30 mouse cellular contexts compared by ENCODE assay signal in the genomic region with DNA sequence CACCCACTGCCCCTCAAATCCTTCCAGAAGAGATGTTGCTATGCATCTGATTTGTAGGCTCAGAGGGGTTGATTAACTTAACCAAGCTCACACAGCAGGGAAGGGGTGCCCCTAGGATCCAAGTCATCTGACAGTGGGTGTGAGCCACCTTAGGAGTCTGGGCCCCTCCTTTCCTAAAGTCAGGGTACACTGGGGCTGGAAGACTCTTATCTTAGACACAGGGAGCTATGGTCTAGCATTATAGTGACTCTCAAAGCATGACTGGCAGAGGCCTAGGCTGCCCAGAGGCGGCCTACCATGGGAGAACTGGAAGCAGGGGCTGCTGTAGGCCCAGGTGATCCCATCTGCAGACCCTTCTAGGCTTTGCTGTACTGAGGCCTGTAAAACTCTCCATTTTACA. TPM values are rescaled to one million over a fixed set of nuclear protein-coding genes. Genes with fewer than 3 reads are reported as not detected.
DNase-seq lines count a peak whose midpoint lies in the region; ATAC-seq and TF ChIP-seq lines count a peak whose summit lies in the region.
"Had no signal": no experiment of that assay in that cellular context is flagged by ENCODE, and none has a peak within 500 bp of the region (broad histone marks: within the 10 kb centered on the region; RNA-seq: fewer than 3 reads in every experiment).

No protein-coding gene starts in this region.

- peaks cover 60% of the 10 kb centered on the region for H3K4me1 ChIP-seq in heart, embryonic 10.5 days
- peaks cover 40% of the 10 kb centered on the region for H3K4me1 ChIP-seq in heart, embryonic 11.5 days (ENCODE audit: control insufficient read depth, insufficient read depth, low read length)
- peaks cover 68% of the 10 kb centered on the region for H3K4me1 ChIP-seq in spleen, adult 2 months (ENCODE audit: control insufficient read depth, insufficient read depth, insufficient read length)
- peaks cover 41 to 50% of the 10 kb centered on the region in 2 experiments for H3K4me1 ChIP-seq in liver, embryonic 14.5 days (replicated peaks; ENCODE audit: control insufficient read depth in 2 of 2, insufficient read depth in 2 of 2, low read length in 1 of 2)

- TF ChIP-seq EP300 in liver, embryonic 14.5 days (IDR thresholded peaks at IDR 0.05; ENCODE audit: low read depth) = no peak

- no peak for TF ChIP-seq POLR2A in spleen, adult 2 months (IDR thresholded peaks at IDR 0.05; ENCODE audit: low read depth, low read length)

- no peak for TF ChIP-seq CTCF in spleen, adult 2 months (IDR thresholded peaks at IDR 0.05; ENCODE audit: extremely low read depth, insufficient read depth, insufficient read length, insufficient replicate concordance)
- TF ChIP-seq CTCF in liver, embryonic 14.5 days (IDR thresholded peaks at IDR 0.05; ENCODE audit: low read depth) = no peak

- no peaks in the 10 kb centered on the region for H3K9me3 ChIP-seq in heart, embryonic 10.5 days
- H3K9me3 ChIP-seq in heart, embryonic 11.5 days (replicated peaks; ENCODE audit: control insufficient read depth, low read length) = no peaks in the 10 kb centered on the region
- H3K9me3 ChIP-seq in liver, embryonic 14.5 days (ENCODE audit: control insufficient read depth, low read length) = no peaks in the 10 kb centered on the region
- H3K9me3 ChIP-seq: embryonic facial prominence, embryonic 10.5 days; embryonic facial prominence, embryonic 13.5 days; forebrain, embryonic 12.5 days; forebrain, embryonic 15.5 days; G1E; heart, embryonic 12.5 days; heart, embryonic 15.5 days; hindbrain, embryonic 10.5 days; hindbrain, embryonic 13.5 days had no signal

- H3K4me2 ChIP-seq in heart, embryonic 11.5 days = no peak overlapping the region
- H3K4me2 ChIP-seq in liver, embryonic 14.5 days (ENCODE audit: low read depth) = no peak overlapping the region
- H3K4me2 ChIP-seq: embryonic facial prominence, embryonic 13.5 days; forebrain, embryonic 12.5 days; forebrain, embryonic 15.5 days; heart, embryonic 12.5 days; heart, embryonic 15.5 days; hindbrain, embryonic 13.5 days had no signal

- no peak for DNase-seq in heart, embryonic 10.5 days (ENCODE audit: low spot score)
- no peak for DNase-seq in spleen, adult 2 months (ENCODE audit: low read depth in 1 of 2, low spot score in 2 of 2)
- no peak for DNase-seq in spleen, postnatal 36 days (ENCODE audit: low spot score in 2 of 2)
- DNase-seq in liver, embryonic 14.5 days (ENCODE audit: low read depth in 3 of 3, low spot score in 3 of 3) = no peak
- no peak for DNase-seq in ovary, adult 18-20 months (ENCODE audit: low spot score)
- DNase-seq: adrenal gland, postnatal 10 days; adrenal gland, postnatal 36 days; cerebellum, adult 11 months; cerebellum, adult 8-10 months; cerebellum, postnatal 36 days; embryo, embryonic 11 days; gastrocnemius, postnatal 25 days; heart, adult 2 months; heart, postnatal 10 days; heart, postnatal 36 days had no signal

- no peak overlapping the region for H3K9ac ChIP-seq in heart, embryonic 11.5 days (ENCODE audit: low read depth, low read length)
- H3K9ac ChIP-seq in liver, embryonic 14.5 days (replicated peaks) = no peak overlapping the region; the same call in 1 of the 2 replicates
- H3K9ac ChIP-seq: embryonic facial prominence, embryonic 13.5 days; forebrain, embryonic 12.5 days; forebrain, embryonic 15.5 days; heart, embryonic 12.5 days; heart, embryonic 15.5 days; hindbrain, embryonic 13.5 days had no signal

- WGBS in heart, embryonic 10.5 days = 87% methylated on average over 1 of the region's 1 CpGs
- WGBS in heart, embryonic 11.5 days (ENCODE audit: insufficient replicate concordance) = 92% methylated on average over 1 of the region's 1 CpGs
- 100% methylated on average over 1 of the region's 1 CpGs for WGBS in spleen, adult 2 months
- 50% methylated on average over 1 of the region's 1 CpGs for WGBS in liver, embryonic 14.5 days (ENCODE audit: insufficient replicate concordance)

- peaks cover 12% of the 10 kb centered on the region; the same call in 1 of the 2 replicates for H3K36me3 ChIP-seq in heart, embryonic 10.5 days
- no peaks in the 10 kb centered on the region for H3K36me3 ChIP-seq in heart, embryonic 11.5 days (ENCODE audit: control insufficient read depth, insufficient read depth, low read length)
- H3K36me3 ChIP-seq in spleen, adult 2 months (ENCODE audit: control insufficient read depth, insufficient read depth, low read length) = peaks cover 3% of the 10 kb centered on the region; the same call in 1 of the 2 replicates
- peaks cover 11% of the 10 kb centered on the region; the same call in 1 of the 2 replicates for H3K36me3 ChIP-seq in liver, embryonic 14.5 days (replicated peaks; ENCODE audit: control insufficient read depth, insufficient read depth, low read depth)
- H3K36me3 ChIP-seq: embryonic facial prominence, embryonic 10.5 days; embryonic facial prominence, embryonic 13.5 days; forebrain, embryonic 12.5 days; forebrain, embryonic 15.5 days; hindbrain, embryonic 10.5 days; hindbrain, embryonic 13.5 days had no signal

- H3K27me3 ChIP-seq in heart, embryonic 10.5 days (ENCODE audit: insufficient read depth, poor library complexity, severe bottlenecking) = no peaks in the 10 kb centered on the region
- no peaks in the 10 kb centered on the region for H3K27me3 ChIP-seq in heart, embryonic 11.5 days (ENCODE audit: control insufficient read depth, insufficient read depth, low read length)
- H3K27me3 ChIP-seq in spleen, adult 2 months (ENCODE audit: control insufficient read depth, insufficient read depth, low read length) = no peaks in the 10 kb centered on the region
- no peaks in the 10 kb centered on the region for H3K27me3 ChIP-seq in liver, embryonic 14.5 days (ENCODE audit: control insufficient read depth, insufficient read depth, low read length)
- H3K27me3 ChIP-seq: CH12.LX; embryonic facial prominence, embryonic 13.5 days; forebrain, embryonic 12.5 days; forebrain, embryonic 15.5 days; heart, embryonic 12.5 days; heart, embryonic 15.5 days; hindbrain, embryonic 13.5 days; Patski had no signal

- H3K27ac ChIP-seq in heart, embryonic 10.5 days = peak overlapping the region; percentile 12; the same call in 1 of the 2 replicates
- H3K27ac ChIP-seq in heart, embryonic 11.5 days (ENCODE audit: low read depth, low read length) = no peak overlapping the region
- peak overlapping the region; percentile 82 for H3K27ac ChIP-seq in spleen, adult 2 months (ENCODE audit: insufficient read depth, low read length)
- H3K27ac ChIP-seq in liver, embryonic 14.5 days = peak overlapping the region; percentile 0; the same call in 1 of the 2 replicates
- H3K27ac ChIP-seq: embryonic facial prominence, embryonic 10.5 days; embryonic facial prominence, embryonic 13.5 days; forebrain, embryonic 12.5 days; forebrain, embryonic 15.5 days; heart, adult 2 months; heart, embryonic 15.5 days; hindbrain, embryonic 13.5 days had no signal

- ATAC-seq in heart, embryonic 11.5 days (replicated peaks; ENCODE audit: insufficient number of reproducible peaks, low FRiP score, low TSS enrichment) = no peak
- peak; percentile 17; the same call in 1 of the 2 replicates for ATAC-seq in liver, embryonic 14.5 days (ENCODE audit: insufficient read depth)
- no peak for ATAC-seq in cerebellum, adult (ENCODE audit: insufficient number of reproducible peaks, low FRiP score, low TSS enrichment)
- ATAC-seq: forebrain, embryonic 15.5 days; hindbrain, embryonic 16.5 days; Patski had no signal

- H3K4me3 ChIP-seq in heart, embryonic 10.5 days = no peak overlapping the region
- H3K4me3 ChIP-seq in heart, embryonic 11.5 days (ENCODE audit: low read depth, low read length) = no peak overlapping the region
- no peak overlapping the region for H3K4me3 ChIP-seq in spleen, adult 2 months (ENCODE audit: extremely low read depth, insufficient read depth, insufficient read length)
- no peak overlapping the region for H3K4me3 ChIP-seq in liver, embryonic 14.5 days (ENCODE audit: insufficient read depth in 1 of 2, low read depth in 2 of 2, low read length in 2 of 2)
- H3K4me3 ChIP-seq: embryonic facial prominence, embryonic 10.5 days; embryonic facial prominence, embryonic 13.5 days; erythroblast, embryonic 14.5 days; forebrain, embryonic 12.5 days; forebrain, embryonic 15.5 days; heart, adult 2 months; heart, embryonic 12.5 days; heart, embryonic 15.5 days; hindbrain, embryonic 10.5 days; hindbrain, embryonic 13.5 days had no signal

RNA-seq across cellular contexts. Expression of a gene that starts 14.3 kb away (rescaled TPM):
- 6.7 and 8.7 TPM in 2 replicates for polyA plus RNA-seq in heart, embryonic 10.5 days (2016; fragmentation: Nextera tagmentation; extraction: Ambion mirVana)
- 5.0 and 6.0 TPM in 2 replicates for polyA plus RNA-seq in heart, embryonic 11.5 days (2014; fragmentation: Nextera tagmentation; extraction: Ambion mirVana)
- 84.5 and 91.2 TPM in 2 replicates for polyA plus RNA-seq in spleen, adult 2 months (2012; rRNA removed)
- polyA plus RNA-seq in liver, embryonic 14.5 days (2012; rRNA removed) = 8.3 and 11.1 TPM in 2 replicates
- polyA plus RNA-seq in liver, embryonic 14.5 days (2014; fragmentation: Nextera tagmentation; extraction: Ambion mirVana) = 3.8 and 5.2 TPM in 2 replicates

RNA-seq across cellular contexts. Expression of a gene that starts 26.3 kb away (rescaled TPM):
- polyA plus RNA-seq in heart, embryonic 10.5 days (2016; fragmentation: Nextera tagmentation; extraction: Ambion mirVana) = not detected in 2 replicates
- polyA plus RNA-seq in heart, embryonic 11.5 days (2014; fragmentation: Nextera tagmentation; extraction: Ambion mirVana) = not detected in 2 replicates
- not detected in 2 replicates for polyA plus RNA-seq in spleen, adult 2 months (2012; rRNA removed)
- polyA plus RNA-seq in liver, embryonic 14.5 days (2012; rRNA removed) = not detected in 2 replicates
- polyA plus RNA-seq in liver, embryonic 14.5 days (2014; fragmentation: Nextera tagmentation; extraction: Ambion mirVana) = not detected in 2 replicates
- polyA plus RNA-seq: embryonic facial prominence, embryonic 10.5 days; embryonic facial prominence, embryonic 13.5 days; erythroblast, embryonic 14.5 days; G1E; heart, adult 2 months; heart, embryonic 12.5 days; heart, embryonic 15.5 days; hindbrain, embryonic 10.5 days; Patski had no signal

RNA-seq across cellular contexts. Expression of a gene that starts 31.3 kb away (rescaled TPM):
- polyA plus RNA-seq in heart, embryonic 10.5 days (2016; fragmentation: Nextera tagmentation; extraction: Ambion mirVana) = 8.5 and 10.3 TPM in 2 replicates
- 14.7 and 17.1 TPM in 2 replicates for polyA plus RNA-seq in heart, embryonic 11.5 days (2014; fragmentation: Nextera tagmentation; extraction: Ambion mirVana)
- polyA plus RNA-seq in spleen, adult 2 months (2012; rRNA removed) = 42.3 and 77.3 TPM in 2 replicates
- polyA plus RNA-seq in liver, embryonic 14.5 days (2012; rRNA removed) = 33.8 and 34.0 TPM in 2 replicates
- 25.9 and 32.3 TPM in 2 replicates for polyA plus RNA-seq in liver, embryonic 14.5 days (2014; fragmentation: Nextera tagmentation; extraction: Ambion mirVana)

RNA-seq across cellular contexts. Expression of a gene that starts 40.8 kb away (rescaled TPM):
- polyA plus RNA-seq in heart, embryonic 10.5 days (2016; fragmentation: Nextera tagmentation; extraction: Ambion mirVana) = 0.60 and 0.78 TPM in 2 replicates
- polyA plus RNA-seq in heart, embryonic 11.5 days (2014; fragmentation: Nextera tagmentation; extraction: Ambion mirVana) = 0.35 and 0.92 TPM in 2 replicates
- polyA plus RNA-seq in spleen, adult 2 months (2012; rRNA removed) = 0.35 and 0.72 TPM in 2 replicates
- 0.11 and 0.14 TPM in 2 replicates for polyA plus RNA-seq in liver, embryonic 14.5 days (2012; rRNA removed)
- 0.19 and 0.20 TPM in 2 replicates for polyA plus RNA-seq in liver, embryonic 14.5 days (2014; fragmentation: Nextera tagmentation; extraction: Ambion mirVana)
- polyA plus RNA-seq: erythroblast, embryonic 14.5 days; heart, embryonic 12.5 days had no signal

RNA-seq across cellular contexts. Expression of a gene that starts 41.6 kb away (rescaled TPM):
- polyA plus RNA-seq in heart, embryonic 10.5 days (2016; fragmentation: Nextera tagmentation; extraction: Ambion mirVana) = 1.0 and 2.8 TPM in 2 replicates
- 1.1 and 1.2 TPM in 2 replicates for polyA plus RNA-seq in heart, embryonic 11.5 days (2014; fragmentation: Nextera tagmentation; extraction: Ambion mirVana)
- polyA plus RNA-seq in spleen, adult 2 months (2012; rRNA removed) = 10.0 and 14.2 TPM in 2 replicates
- 0.41 and 0.64 TPM in 2 replicates for polyA plus RNA-seq in liver, embryonic 14.5 days (2012; rRNA removed)
- polyA plus RNA-seq in liver, embryonic 14.5 days (2014; fragmentation: Nextera tagmentation; extraction: Ambion mirVana) = 0.44 and 0.81 TPM in 2 replicates
